Mouse (Mus musculus) midbrain, embryonic 10.5 days (tissue): ENCODE results near the gene Fntb. TPM values are rescaled to one million over a fixed set of nuclear protein-coding genes. Genes with fewer than 3 reads are reported as not detected.

Experiments
- DNase-seq: peaks from one replicate; pipeline ENCODE4 v3.0.0-alpha.2; 2017; ENCODE audit warnings: low spot score
- H3K27ac ChIP-seq: fragments of 300-500 bp; sonication (generic); replicated peaks from 2 replicates; pipeline ENCODE4 v1.5.1; 2016; ENCODE audit warnings: mild to moderate bottlenecking
- H3K27me3 ChIP-seq: fragments of 300-500 bp; sonication (generic); 2 replicates; pipeline ENCODE4 v1.6.1; 2016; ENCODE audit warnings: low read depth, mild to moderate bottlenecking; ENCODE audit not compliant: poor library complexity, severe bottlenecking
- H3K36me3 ChIP-seq: fragments of 300-500 bp; sonication (generic); 2 replicates; pipeline ENCODE4 v1.6.1; 2016; ENCODE audit warnings: mild to moderate bottlenecking, moderate library complexity
- H3K4me1 ChIP-seq: fragments of 300-500 bp; sonication (generic); 2 replicates; pipeline ENCODE4 v1.6.1; 2016
- H3K4me3 ChIP-seq: fragments of 300-500 bp; sonication (generic); 2 replicates; pipeline ENCODE4 v1.5.1; 2016; ENCODE audit warnings: mild to moderate bottlenecking, moderate library complexity
- H3K9me3 ChIP-seq: fragments of 300-500 bp; sonication (generic); replicated peaks from 2 replicates; pipeline ENCODE4 v1.6.1; 2016; ENCODE audit warnings: mild to moderate bottlenecking
- WGBS: fragments of 180-500 bp; shearing (Covaris S2); methylation state at CpG from one replicate; pipeline ENCODE4 v1.1.7; 2016; 5-methylcytosine and 5-hydroxymethylcytosine counted together
- polyA plus RNA-seq: library from polyadenylated mRNA; unstranded; fragments of >200 nt; fragmentation: Nextera tagmentation; extraction: Ambion mirVana; gene quantifications from 2 replicates; pipeline ENCODE4 v1.2.1, GENCODE M21; 2016

Fntb gene
- polyA plus RNA-seq, 1 experiment from 2014 or later = 49.9 TPM

GRCm38 (mm10) chr12:76947487-76947886, 182.1 kb downstream of the Fntb start:
- Histone ChIP-seq H3K27ac (no peak overlapping the region), H3K27me3 (no peaks in the 10 kb centered on the region), H3K36me3 (peaks cover 100% of the 10 kb centered on the region), H3K4me1 (no peaks in the 10 kb centered on the region), H3K9me3 (no peaks in the 10 kb centered on the region), H3K4me3 (no peak overlapping the region)
- DNase-seq = no peak
- WGBS = 95% methylated on average over 3 of the region's 3 CpGs

DNA sequence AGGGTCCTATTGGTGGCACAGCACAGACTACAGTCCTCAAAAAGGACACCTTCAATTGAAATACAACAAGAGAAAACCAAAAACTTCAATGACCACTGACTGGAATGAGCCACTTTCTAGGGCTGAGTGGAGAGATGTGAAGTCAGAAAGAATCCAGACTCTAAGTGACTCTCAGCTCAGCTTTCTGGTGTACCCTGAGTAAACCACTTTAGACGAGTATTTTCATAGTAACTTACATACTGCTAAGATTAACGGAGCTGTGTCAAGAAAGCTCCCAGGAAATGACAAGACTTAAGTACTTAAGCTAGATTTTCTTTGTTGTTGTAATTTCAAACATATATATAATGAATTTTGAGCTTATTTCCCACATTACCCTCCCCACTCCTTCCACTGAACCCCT, 182.8 kb downstream of the Fntb start:
- no peak overlapping the region for H3K4me3 ChIP-seq
- 90% methylated on average over 2 of the region's 2 CpGs for WGBS
- no peak for DNase-seq
- no peaks in the 10 kb centered on the region for H3K4me1 ChIP-seq
- H3K27ac ChIP-seq = no peak overlapping the region
- H3K9me3 ChIP-seq = no peaks in the 10 kb centered on the region
- H3K27me3 ChIP-seq = no peaks in the 10 kb centered on the region
- peaks cover 100% of the 10 kb centered on the region for H3K36me3 ChIP-seq

- H3K4me3 ChIP-seq = no peak overlapping the region
- H3K27ac ChIP-seq = no peak overlapping the region
- H3K36me3 ChIP-seq = peaks cover 100% of the 10 kb centered on the region
- H3K27me3 ChIP-seq = no peaks in the 10 kb centered on the region
- no peak for DNase-seq
- 88% methylated on average over 3 of the region's 3 CpGs for WGBS
- H3K9me3 ChIP-seq = no peaks in the 10 kb centered on the region
- no peaks in the 10 kb centered on the region for H3K4me1 ChIP-seq
Measured at GRCm38 (mm10) chr12:76948781-76949180, 183.4 kb downstream of the Fntb start.

- Histone ChIP-seq H3K4me3 (no peak overlapping the region), H3K4me1 (no peaks in the 10 kb centered on the region), H3K36me3 (peaks cover 98% of the 10 kb centered on the region), H3K9me3 (no peaks in the 10 kb centered on the region), H3K27ac (no peak overlapping the region), H3K27me3 (no peaks in the 10 kb centered on the region)
- DNase-seq = no peak
- 91% methylated on average over 5 of the region's 5 CpGs for WGBS
Measured at GRCm38 (mm10) chr12:76950330-76950729, 184.9 kb downstream of the Fntb start.

- Histone ChIP-seq H3K4me1 (no peaks in the 10 kb centered on the region), H3K27ac (no peak overlapping the region), H3K27me3 (no peaks in the 10 kb centered on the region), H3K9me3 (no peaks in the 10 kb centered on the region), H3K4me3 (no peak overlapping the region), H3K36me3 (peaks cover 97% of the 10 kb centered on the region)
- DNase-seq = no peak
- 89% methylated on average over 2 of the region's 2 CpGs for WGBS
Measured at GRCm38 (mm10) chr12:76953750-76954363, 188.5 kb downstream of the Fntb start.

DNA sequence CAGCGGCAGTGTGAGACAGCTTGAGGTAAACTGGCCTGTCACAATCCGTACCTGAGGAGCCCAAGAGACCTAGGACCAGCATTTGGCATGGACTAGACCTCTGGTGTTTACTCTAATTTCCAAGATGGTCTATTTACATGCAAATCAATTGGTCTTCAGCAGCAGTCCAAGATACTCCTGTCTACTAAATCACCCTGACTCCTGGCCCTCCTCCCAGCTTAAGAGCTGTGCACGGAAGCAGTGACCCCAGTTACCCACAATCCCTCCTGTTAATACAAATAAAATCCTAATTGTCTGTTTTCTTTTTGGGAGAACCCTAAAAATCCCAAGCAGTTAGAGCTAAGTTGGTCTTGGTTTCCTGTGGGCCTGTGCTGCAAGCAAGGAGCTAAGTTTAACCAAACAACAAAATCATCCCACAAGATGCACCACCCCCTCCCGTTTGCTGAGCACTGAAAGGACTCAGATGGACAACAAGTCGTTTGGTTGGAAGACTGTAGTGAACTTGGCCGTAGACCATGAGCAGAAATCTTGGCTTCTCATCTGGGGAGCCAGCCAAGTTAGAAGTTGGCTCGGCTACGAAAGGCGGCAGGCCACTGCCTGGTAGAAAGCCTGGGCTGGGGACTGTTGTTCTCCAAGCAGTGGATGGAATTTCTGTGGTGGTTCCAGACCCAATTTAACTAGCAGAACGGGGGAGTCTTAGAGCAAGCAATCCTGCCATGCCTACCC, 189.5 kb downstream of the Fntb start:
- no peak for DNase-seq
- Histone ChIP-seq H3K4me1 (no peaks in the 10 kb centered on the region), H3K27ac (no peak overlapping the region), H3K9me3 (no peaks in the 10 kb centered on the region), H3K27me3 (no peaks in the 10 kb centered on the region), H3K4me3 (no peak overlapping the region), H3K36me3 (peaks cover 97% of the 10 kb centered on the region)
- 86% methylated on average over 10 of the region's 10 CpGs for WGBS

- Histone ChIP-seq H3K36me3 (peaks cover 75% of the 10 kb centered on the region), H3K27me3 (no peaks in the 10 kb centered on the region), H3K4me3 (no peak overlapping the region), H3K27ac (no peak overlapping the region), H3K9me3 (no peaks in the 10 kb centered on the region), H3K4me1 (peaks cover 13% of the 10 kb centered on the region)
- 88% methylated on average over 5 of the region's 5 CpGs for WGBS
- no peak for DNase-seq
Measured at GRCm38 (mm10) chr12:76957688-76958087, 192.3 kb downstream of the Fntb start.

- peak overlapping the region; percentile 85 for H3K27ac ChIP-seq
- 6% methylated on average over 43 of the region's 45 CpGs for WGBS
- DNase-seq = no peak
- no peaks in the 10 kb centered on the region for H3K9me3 ChIP-seq
- H3K4me3 ChIP-seq = peak overlapping the region; percentile 81
- H3K36me3 ChIP-seq = peaks cover 41% of the 10 kb centered on the region
- H3K27me3 ChIP-seq = no peaks in the 10 kb centered on the region
- peaks cover 31% of the 10 kb centered on the region for H3K4me1 ChIP-seq
Measured at GRCm38 (mm10) chr12:76961052-76961931, 195.9 kb downstream of the Fntb start.

- DNase-seq = peak; percentile 99
- H3K4me3 ChIP-seq = peak within 1 kb of the TSS; percentile 81
- peaks cover 33% of the 10 kb centered on the region for H3K4me1 ChIP-seq
- WGBS = under 1% methylated on average over 72 of the region's 73 CpGs
- H3K27ac ChIP-seq = peak within 1 kb of the TSS; percentile 85
- no peaks in the 10 kb centered on the region for H3K9me3 ChIP-seq
- H3K27me3 ChIP-seq = no peaks in the 10 kb centered on the region
- peaks cover 32% of the 10 kb centered on the region for H3K36me3 ChIP-seq
Measured at GRCm38 (mm10) chr12:76961932-76962891, 196.8 kb downstream of the Fntb start, which contains the start of gene Max. Gene Max, minus strand, starts transcription at chr12:76962201.

DNA sequence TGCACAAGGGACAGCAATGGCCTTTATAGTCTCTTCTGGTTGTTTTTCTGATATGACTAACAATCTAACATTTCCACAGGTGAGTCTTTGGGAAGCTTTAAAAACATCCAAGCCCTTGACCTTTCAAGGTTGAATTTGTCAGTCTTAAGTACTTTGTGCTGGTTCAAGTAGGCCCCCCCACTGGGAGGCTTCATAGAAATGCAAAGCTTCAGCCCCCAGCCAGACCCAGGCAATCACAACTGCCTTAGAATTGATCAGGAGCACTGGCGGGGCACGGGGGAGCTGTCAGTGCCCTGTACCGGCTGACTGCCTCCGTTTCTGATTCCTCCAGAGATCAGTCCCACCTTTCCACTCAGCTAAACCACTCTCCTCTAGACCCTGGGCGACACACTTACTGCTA, 199.7 kb downstream of the Fntb start:
- no peaks in the 10 kb centered on the region for H3K27me3 ChIP-seq
- DNase-seq = no peak
- H3K9me3 ChIP-seq = no peaks in the 10 kb centered on the region
- no peak overlapping the region for H3K27ac ChIP-seq
- H3K36me3 ChIP-seq = peaks cover 4% of the 10 kb centered on the region
- WGBS = 15% methylated on average over 5 of the region's 5 CpGs
- H3K4me1 ChIP-seq = peaks cover 33% of the 10 kb centered on the region
- H3K4me3 ChIP-seq = no peak overlapping the region

DNA sequence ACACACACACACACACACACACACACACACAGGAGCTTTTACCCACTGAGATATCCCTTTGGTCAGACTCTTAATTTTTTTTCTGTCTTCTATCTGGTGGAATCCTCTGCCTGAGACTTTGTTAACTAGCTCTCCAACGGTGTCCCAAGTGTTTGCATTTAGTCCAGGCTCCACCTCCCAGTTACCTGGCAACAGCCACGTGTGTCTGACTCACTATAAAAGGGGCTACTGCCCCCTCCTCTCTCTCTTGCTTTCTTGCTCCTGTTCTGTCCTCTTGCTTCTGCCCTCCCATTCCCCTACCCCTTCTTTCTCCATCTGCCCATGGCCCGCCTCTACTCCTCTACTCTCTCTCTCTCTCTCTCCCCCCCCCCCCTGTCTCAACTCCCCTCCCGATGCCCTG, 200.5 kb downstream of the Fntb start:
- Histone ChIP-seq H3K27me3 (no peaks in the 10 kb centered on the region), H3K27ac (peak overlapping the region; percentile 65; the same call in 1 of the 2 replicates), H3K9me3 (no peaks in the 10 kb centered on the region), H3K36me3 (no peaks in the 10 kb centered on the region), H3K4me3 (peak overlapping the region; percentile 20; the same call in 1 of the 2 replicates), H3K4me1 (peaks cover 29% of the 10 kb centered on the region)
- peak; percentile 26 for DNase-seq
- WGBS = 0% methylated on average over 3 of the region's 4 CpGs
